8 mouse cellular contexts compared by ENCODE assay signal in the genomic region with DNA sequence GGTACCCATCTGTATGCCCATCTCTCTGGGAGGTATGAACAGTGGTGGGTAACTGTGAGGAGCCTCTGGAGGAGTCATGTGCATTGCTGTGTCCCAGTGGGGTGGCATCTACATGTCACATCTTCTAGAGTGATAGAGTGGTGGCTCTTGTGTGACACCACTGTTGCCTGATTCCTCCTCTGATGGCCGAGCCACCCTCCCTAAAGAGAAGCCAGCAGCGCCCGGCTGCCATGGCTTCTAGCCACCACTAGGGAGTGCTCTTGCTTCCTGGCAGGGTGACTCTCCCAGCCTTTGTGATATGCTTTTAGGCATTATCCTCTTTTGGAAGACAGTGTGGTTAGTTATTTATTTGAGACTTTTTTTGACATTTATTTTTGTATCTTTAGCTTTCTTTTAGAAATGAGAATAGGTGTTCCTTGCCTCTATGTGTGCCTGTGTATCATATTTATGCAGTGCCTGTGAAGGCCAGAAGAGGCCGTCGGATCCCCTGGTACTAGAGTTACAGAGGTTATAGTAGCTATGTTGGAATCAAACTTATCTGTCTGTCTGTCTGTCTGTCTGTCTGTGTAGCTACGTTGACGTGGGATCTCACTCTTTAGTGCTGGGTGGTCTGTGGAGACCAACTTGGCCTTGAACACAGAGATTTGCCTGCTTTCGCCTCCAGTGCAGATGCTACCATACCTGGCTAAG. TPM values are rescaled to one million over a fixed set of nuclear protein-coding genes. Genes with fewer than 3 reads are reported as not detected.
A peak's percentile ranks its signal among the peaks of the same experiment; 100 is the strongest.
DNase-seq lines count a peak whose midpoint lies in the region; ATAC-seq and TF ChIP-seq lines count a peak whose summit lies in the region.

No protein-coding gene starts in this region.

- DNase-seq in CH12.LX (ENCODE audit: extremely low read depth), result peak; percentile 61
- peak; percentile 85 for DNase-seq in brain, adult 2 months (ENCODE audit: low read depth, low spot score)
- DNase-seq in heart, postnatal 14 days, result peak; percentile 83 to 92
- DNase-seq in kidney, postnatal 4 days, result peak; percentile 86
- DNase-seq in lung, adult 2 months, result peak; percentile 84
- DNase-seq in thymus, postnatal 10 days (ENCODE audit: low spot score in 2 of 2), result peak; percentile 28 to 64

- peaks cover 30 to 67% of the 10 kb centered on the region in 2 experiments for H3K36me3 ChIP-seq in CH12.LX (replicated peaks in 1 of 2; ENCODE audit: control insufficient read depth in 1 of 2, insufficient read depth in 1 of 2, low read length in 1 of 2)

- TF ChIP-seq POLR2A in CH12.LX (IDR thresholded peaks at IDR 0.05; ENCODE audit: low read depth, low read length), result no peak
- TF ChIP-seq POLR2A in lung, adult 2 months (IDR thresholded peaks at IDR 0.05; ENCODE audit: borderline replicate concordance, extremely low read depth, low read depth, low read length), result no peak

- H3K4me3 ChIP-seq in CH12.LX (replicated peaks in 1 of 3; ENCODE audit: low read depth in 2 of 3, low read length in 2 of 3, poor library complexity in 1 of 3), result no peak overlapping the region
- H3K4me3 ChIP-seq in lung, adult 2 months (replicated peaks; ENCODE audit: extremely low read depth, low read depth, low read length), result no peak overlapping the region

- dilution Hi-C loops in CH12.LX (cut with MboI; ENCODE audit: extremely low pct_ligation_motif_present, extremely low pct_unique_long_range_greater_than_20kb, low sequenced_read_pairs), result no loop called here

- intact Hi-C loops in heart, postnatal 14 days (cut with DNase I), result loop anchor here (1.0 to 5.0 kb wide), 5 partner anchors 18 to 170 kb away; a partner anchor contains a TSS

- H3K27ac ChIP-seq in CH12.LX (ENCODE audit: insufficient read depth, low read depth), result no peak overlapping the region

- TF ChIP-seq RAD21 in CH12.LX (IDR thresholded peaks at IDR 0.05; ENCODE audit: low read depth, low read length), result peak; percentile 68

- WGBS in lung, adult 2 months, result 42% methylated on average over 8 of the region's 8 CpGs

- no peak overlapping the region for H3K9ac ChIP-seq in CH12.LX (ENCODE audit: insufficient read depth, low read depth)

- no peaks in the 10 kb centered on the region for H3K27me3 ChIP-seq in CH12.LX (replicated peaks)

- no peak for TF ChIP-seq EP300 in CH12.LX (IDR thresholded peaks at IDR 0.05; ENCODE audit: low read length)

- no peaks in the 10 kb centered on the region for H3K79me2 ChIP-seq in CH12.LX (replicated peaks; ENCODE audit: control insufficient read depth, extremely low read depth, insufficient read depth, poor library complexity, severe bottlenecking)

- TF ChIP-seq CTCF in CH12.LX (conservative IDR thresholded peaks at IDR 0.05 in 1 of 2, IDR thresholded peaks at IDR 0.05 in 1 of 2; ENCODE audit: low read depth in 2 of 2, low read length in 2 of 2), result peak; percentile 92 to 93
- peak; percentile 86 for TF ChIP-seq CTCF in lung, adult 2 months (IDR thresholded peaks at IDR 0.05; ENCODE audit: insufficient read depth, low read length)

- H3K4me1 ChIP-seq in CH12.LX (ENCODE audit: control insufficient read depth in 1 of 2, insufficient read depth in 2 of 2), result peaks cover 12 to 53% of the 10 kb centered on the region in 2 experiments
- H3K4me1 ChIP-seq in lung, adult 2 months (ENCODE audit: control insufficient read depth, insufficient read depth, low read length), result peaks cover 7% of the 10 kb centered on the region; the same call in 1 of the 2 replicates

- H3K9me3 ChIP-seq in CH12.LX (replicated peaks; ENCODE audit: low read length), result no peaks in the 10 kb centered on the region

- in situ Hi-C loops in CH12.LX (cut with MboI; ENCODE audit: low pct_ligation_motif_present, low pct_unique_long_range_greater_than_20kb, low sequenced_read_pairs), result loop anchor here (5.0 kb wide), 1 partner anchor 105 kb away; no protein-coding TSS in a partner anchor

- H3K4me2 ChIP-seq in CH12.LX (ENCODE audit: insufficient read depth, low read depth, poor library complexity, severe bottlenecking), result no peak overlapping the region

- ATAC-seq in erythroid progenitor cell, adult 5-6 weeks (replicated peaks; ENCODE audit: low FRiP score, poor library complexity, severe bottlenecking), result peak; percentile 73; the same call in 1 of the 2 replicates
- ATAC-seq in neutrophil, adult 5-6 weeks (ENCODE audit: extremely low read depth, insufficient number of reproducible peaks, low FRiP score, poor library complexity, severe bottlenecking), result peak; percentile 66; the same call in 1 of the 2 replicates

TF ChIP-seq in CH12.LX, 34 proteins besides CTCF, POLR2A, EP300 and RAD21:
- TF ChIP-seq MXI1 (IDR thresholded peaks at IDR 0.05; ENCODE audit: low read depth, low read length) (no peak), KAT2A (IDR thresholded peaks at IDR 0.05; ENCODE audit: insufficient replicate concordance, low read length) (no peak), ZC3H11A (IDR thresholded peaks at IDR 0.05; ENCODE audit: low read depth, low read length) (peak; percentile 17; the same call in 1 of the 2 replicates), ETS1 (conservative IDR thresholded peaks at IDR 0.05; ENCODE audit: low read depth, low read length) (no peak), RCOR1 (conservative IDR thresholded peaks at IDR 0.05; ENCODE audit: low read depth, low read length) (no peak), GABPA (IDR thresholded peaks at IDR 0.05; ENCODE audit: insufficient replicate concordance, low read depth, low read length) (no peak), CHD1 (IDR thresholded peaks at IDR 0.05; ENCODE audit: low read depth, low read length) (no peak), TCF12 (IDR thresholded peaks at IDR 0.05; ENCODE audit: low read depth, low read length) (0 out of 2 replicates have a peak, but pooled peaks have one; percentile 13), MYC (IDR thresholded peaks at IDR 0.05; ENCODE audit: low read depth, low read length) (no peak), SIN3A (IDR thresholded peaks at IDR 0.05; ENCODE audit: low read length) (peak; percentile 25; the same call in 1 of the 2 replicates), SMC3 (IDR thresholded peaks at IDR 0.05; ENCODE audit: low read depth, low read length) (peak; percentile 83)
TF ChIP-seq in CH12.LX: peak in this region for 4.

RNA-seq across cellular contexts. Expression of a gene that starts 25.9 kb away (rescaled TPM):
- total RNA-seq in CH12.LX (2012; rRNA removed) (42.7 and 46.7 TPM in 2 replicates), CH12.LX (2014; rRNA removed) (24.2 and 24.5 TPM in 2 replicates)
- polyA plus RNA-seq in CH12.LX (2012; ENCODE audit: insufficient read length, low read depth), result 31.9 and 39.8 TPM in 2 replicates
- total RNA-seq in erythroid progenitor cell, adult 5-6 weeks (2015; ENCODE audit: low replicate concordance), result 28.1 and 28.9 TPM in 2 replicates
- total RNA-seq in erythroid progenitor cell, adult 5-6 weeks (2017; ENCODE audit: low replicate concordance), result 12.7 and 19.5 TPM in 2 replicates
- 1 to 10 TPM; 4.3 to 4.8 TPM for total RNA-seq in heart, postnatal 14 days (2021)
- polyA plus RNA-seq in lung, adult 2 months (2012; rRNA removed), result 5.7 and 7.9 TPM in 2 replicates
- total RNA-seq in neutrophil, adult 5-6 weeks (2017), result 0.98 and 1.4 TPM in 2 replicates

RNA-seq across cellular contexts. Expression of a gene that starts 58.4 kb away (rescaled TPM):
- total RNA-seq in CH12.LX (2012; rRNA removed) (65.1 and 71.9 TPM in 2 replicates), CH12.LX (2014; rRNA removed) (93.1 and 105 TPM in 2 replicates)
- polyA plus RNA-seq in CH12.LX (2012; ENCODE audit: insufficient read length, low read depth), result 68.2 and 69.6 TPM in 2 replicates
- 44.0 and 57.7 TPM in 2 replicates for total RNA-seq in erythroid progenitor cell, adult 5-6 weeks (2015; ENCODE audit: low replicate concordance)
- 37.1 and 38.0 TPM in 2 replicates for total RNA-seq in erythroid progenitor cell, adult 5-6 weeks (2017; ENCODE audit: low replicate concordance)
- total RNA-seq in heart, postnatal 14 days (2021), result 100 to 1,000 TPM; 562 to 652 TPM
- 443 and 458 TPM in 2 replicates for polyA plus RNA-seq in lung, adult 2 months (2012; rRNA removed)
- 78.1 and 87.3 TPM in 2 replicates for total RNA-seq in neutrophil, adult 5-6 weeks (2017)
